Mouse (Mus musculus) CH12.LX (cell line): Measurements from ENCODE around the gene Srp9. TPM values are rescaled to one million over a fixed set of nuclear protein-coding genes. Genes with fewer than 3 reads are reported as not detected.

Source experiments
- DNase-seq: peaks from one replicate; pipeline ENCODE4 v3.0.0-alpha.2; 2013; ENCODE audit errors: extremely low read depth
- H3K27ac ChIP-seq: 2 replicates; pipeline ENCODE4 v1.5.1; 2012; ENCODE audit warnings: low read depth, mild to moderate bottlenecking, control low read depth, moderate library complexity; ENCODE audit not compliant: insufficient read depth
- H3K27me3 ChIP-seq: replicated peaks from 2 replicates; pipeline ENCODE3; 2012; ENCODE audit warnings: inconsistent platforms
- H3K36me3 ChIP-seq, 2 experiments: replicated peaks in 1 of 2; 2 replicates each; pipeline versions ENCODE3 to v1.6.1; 2012; ENCODE audit warnings: inconsistent platforms in 1 of 2, low read length in 1 of 2, mild to moderate bottlenecking in 1 of 2, mixed read lengths in 1 of 2, moderate library complexity in 1 of 2; ENCODE audit not compliant: control insufficient read depth in 1 of 2, insufficient read depth in 1 of 2
- H3K4me1 ChIP-seq, 2 experiments: 2 replicates each; pipeline ENCODE4 v1.6.1; 2012; ENCODE audit warnings: inconsistent platforms in 1 of 2, moderate library complexity in 1 of 2; ENCODE audit not compliant: insufficient read depth in 2 of 2, control insufficient read depth in 1 of 2
- H3K4me2 ChIP-seq: 2 replicates; pipeline ENCODE4 v1.6.1; 2012; ENCODE audit warnings: low read depth, mild to moderate bottlenecking, control low read depth; ENCODE audit not compliant: poor library complexity, insufficient read depth, severe bottlenecking
- H3K4me3 ChIP-seq, 3 experiments: fragments of 150-350 bp in 1 of 3; sonication (generic) in 1 of 3; replicated peaks in 1 of 3; 2 replicates each; pipeline versions ENCODE3 to v1.5.1; 2011 to 2012; ENCODE audit warnings: low read depth in 2 of 3, low read length in 2 of 3, mild to moderate bottlenecking in 2 of 3, moderate library complexity in 2 of 3, control low read depth in 1 of 3, improper control_type of control experiment in 1 of 3, inconsistent platforms in 1 of 3, mixed read lengths in 1 of 3; ENCODE audit not compliant: poor library complexity in 1 of 3
- H3K79me2 ChIP-seq: replicated peaks from 2 replicates; pipeline ENCODE4 v1.6.1; 2012; ENCODE audit warnings: mild to moderate bottlenecking, moderate library complexity; ENCODE audit not compliant: control insufficient read depth, poor library complexity, insufficient read depth, severe bottlenecking; ENCODE audit errors: extremely low read depth
- H3K9ac ChIP-seq: 2 replicates; pipeline ENCODE4 v1.6.1; 2012; ENCODE audit warnings: low read depth, mild to moderate bottlenecking, control low read depth, moderate library complexity; ENCODE audit not compliant: insufficient read depth
- H3K9me3 ChIP-seq: replicated peaks from 2 replicates; pipeline ENCODE3; 2012; ENCODE audit warnings: low read length, inconsistent platforms, mixed read lengths
- CHD1 ChIP-seq: IDR thresholded peaks from 2 replicates; pipeline ENCODE4 v1.6.1; 2012; ENCODE audit warnings: low read depth, low read length, improper control_type of control experiment, inconsistent platforms
- CTCF ChIP-seq, 2 experiments: IDR thresholded peaks in 1 of 2; conservative IDR thresholded peaks in 1 of 2; 2 replicates each; pipeline ENCODE4 v1.5.1; 2011 to 2012; ENCODE audit warnings: low read depth in 2 of 2, low read length in 2 of 2, improper control_type of control experiment in 1 of 2, inconsistent platforms in 1 of 2, mild to moderate bottlenecking in 1 of 2, moderate library complexity in 1 of 2
- E2F4 ChIP-seq: IDR thresholded peaks from 2 replicates; pipeline ENCODE4 v1.6.1; 2011; ENCODE audit warnings: low read depth, low read length, improper control_type of control experiment; ENCODE audit not compliant: insufficient replicate concordance
- ELF1 ChIP-seq: IDR thresholded peaks from 2 replicates; pipeline ENCODE4 v1.6.1; 2014; ENCODE audit warnings: low read depth, mild to moderate bottlenecking, inconsistent platforms, low read length, improper control_type of control experiment
- EP300 ChIP-seq: IDR thresholded peaks from 2 replicates; pipeline ENCODE4 v1.6.1; 2011; ENCODE audit warnings: low read length, improper control_type of control experiment
- ETS1 ChIP-seq: conservative IDR thresholded peaks from 2 replicates; pipeline ENCODE4 v1.6.1; 2012; ENCODE audit warnings: low read depth, mild to moderate bottlenecking, inconsistent platforms, low read length, improper control_type of control experiment, moderate library complexity
- HCFC1 ChIP-seq: IDR thresholded peaks from 2 replicates; pipeline ENCODE4 v1.6.1; 2012; ENCODE audit warnings: low read depth, mild to moderate bottlenecking, inconsistent platforms, low read length, improper control_type of control experiment
- IRF4 ChIP-seq: IDR thresholded peaks from 2 replicates; pipeline ENCODE4 v1.6.1; 2014; ENCODE audit warnings: low read depth, mild to moderate bottlenecking, inconsistent platforms, low read length, improper control_type of control experiment
- MAX ChIP-seq: IDR thresholded peaks from 2 replicates; pipeline ENCODE4 v1.6.1; 2011; ENCODE audit warnings: low read length, improper control_type of control experiment
- MEF2A ChIP-seq: IDR thresholded peaks from 2 replicates; pipeline ENCODE4 v1.6.1; 2014; ENCODE audit warnings: low read depth, mild to moderate bottlenecking, inconsistent platforms, low read length, improper control_type of control experiment, borderline replicate concordance
- MYC ChIP-seq: IDR thresholded peaks from 2 replicates; pipeline ENCODE4 v1.6.1; 2011; ENCODE audit warnings: low read depth, mild to moderate bottlenecking, improper control_type of control experiment, low read length
- POLR2AphosphoS2 ChIP-seq: IDR thresholded peaks from 2 replicates; pipeline ENCODE4 v1.6.1; 2011; ENCODE audit warnings: low read depth, low read length, improper control_type of control experiment
- RAD21 ChIP-seq: IDR thresholded peaks from 2 replicates; pipeline ENCODE4 v1.6.1; 2011; ENCODE audit warnings: low read depth, mild to moderate bottlenecking, low read length, improper control_type of control experiment, moderate library complexity
- SMC3 ChIP-seq: IDR thresholded peaks from 2 replicates; pipeline ENCODE4 v1.6.1; 2011; ENCODE audit warnings: low read depth, low read length, improper control_type of control experiment
- UBTF ChIP-seq: IDR thresholded peaks from 2 replicates; pipeline ENCODE4 v1.6.1; 2012; ENCODE audit warnings: low read depth, mild to moderate bottlenecking, inconsistent platforms, low read length, improper control_type of control experiment, moderate library complexity
- ZKSCAN1 ChIP-seq: IDR thresholded peaks from 2 replicates; pipeline ENCODE4 v1.6.1; 2012; ENCODE audit warnings: low read depth, inconsistent platforms, low read length, improper control_type of control experiment, borderline replicate concordance
- ZNF384 ChIP-seq: IDR thresholded peaks from 2 replicates; pipeline ENCODE4 v1.6.1; 2012; ENCODE audit warnings: low read depth, low read length, improper control_type of control experiment, inconsistent platforms
- dilution Hi-C: fragments of 300-500 bp; cut with MboI; formaldehyde crosslinking; loops from 2 replicates; pipeline ENCODE4 v1.14.3; 2020; ENCODE audit warnings: low sequenced_read_pairs; ENCODE audit not compliant: extremely low pct_unique_long_range_greater_than_20kb, extremely low pct_ligation_motif_present
- in situ Hi-C: fragments of 300-500 bp; cut with MboI; formaldehyde crosslinking; loops from 3 replicates; pipeline ENCODE4 v1.14.3; 2019; ENCODE audit warnings: low sequenced_read_pairs, low pct_ligation_motif_present, low pct_unique_long_range_greater_than_20kb, mixed read lengths
- polyA plus RNA-seq: library from polyadenylated mRNA; unstranded; fragments of >175 nt; gene quantifications from 2 replicates; pipeline ENCODE4 v1.2.1, GENCODE M21; 2012; ENCODE audit warnings: low read depth; ENCODE audit not compliant: insufficient read length
- total RNA-seq, 2 experiments: library from RNA; depleted of rRNA; stranded (reverse); fragments of 300-350 nt in 1 of 2; fragments of >200 nt in 1 of 2; gene quantifications; 2 replicates each; pipeline ENCODE4 v1.2.3; 2012 to 2014

Gene Srp9
- total and polyA plus RNA-seq, 3 experiments: 135 to 221 (median 138) TPM

DNA sequence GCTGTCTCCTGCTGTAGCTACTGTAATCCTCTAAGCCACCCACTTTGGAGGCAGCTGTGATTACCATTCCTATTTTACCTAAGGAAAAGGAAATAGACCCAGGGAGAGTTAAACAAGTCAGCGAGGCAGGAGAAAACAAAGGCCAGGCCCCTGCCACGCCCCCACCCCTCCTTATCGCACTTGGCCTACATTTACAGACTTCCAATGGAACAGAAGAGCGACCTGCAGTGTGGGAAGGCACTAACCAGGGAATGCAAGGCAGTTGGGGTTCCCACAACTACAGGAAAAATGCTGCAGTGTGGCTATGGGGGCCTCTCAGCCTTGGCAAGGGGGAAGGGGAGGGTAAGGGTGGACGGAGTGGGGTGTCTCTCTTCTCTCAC is 34.2 kb upstream of the Srp9 start:
- H3K4me3 ChIP-seq: no peak overlapping the region
- peak overlapping the region; percentile 75 for H3K9ac ChIP-seq
- no peaks in the 10 kb centered on the region for H3K9me3 ChIP-seq
- no peak for DNase-seq
- H3K4me1 ChIP-seq: peaks cover 45 to 79% of the 10 kb centered on the region in 2 experiments
- no peak overlapping the region for H3K4me2 ChIP-seq
- no peaks in the 10 kb centered on the region for H3K27me3 ChIP-seq
- H3K27ac ChIP-seq: peak overlapping the region; percentile 97
- H3K36me3 ChIP-seq: no peaks in the 10 kb centered on the region
- TF ChIP-seq RAD21: no peak
- TF ChIP-seq ZNF384: no peak
- no peak for TF ChIP-seq EP300
- TF ChIP-seq SMC3: no peak
- TF ChIP-seq CHD1: no peak
- TF ChIP-seq E2F4: no peak
- TF ChIP-seq CTCF (conservative IDR thresholded peaks at IDR 0.05 in 1 of 2, IDR thresholded peaks at IDR 0.05 in 1 of 2; ENCODE audit: low read depth in 2 of 2, low read length in 2 of 2): no peak
- TF ChIP-seq MYC: no peak
- dilution Hi-C loops (no loop called here), in situ Hi-C loops (no loop called here)
- H3K79me2 ChIP-seq: no peaks in the 10 kb centered on the region; the same call in 1 of the 2 replicates

GRCm38 (mm10) chr1:182091261-182091660 is 33.3 kb upstream of the Srp9 start:
- dilution Hi-C loops: no loop called here
- H3K27ac ChIP-seq: no peak overlapping the region
- in situ Hi-C loops: no loop called here
- no peak overlapping the region for H3K4me2 ChIP-seq
- no peak overlapping the region for H3K4me3 ChIP-seq
- no peaks in the 10 kb centered on the region for H3K36me3 ChIP-seq
- no peak for DNase-seq
- no peaks in the 10 kb centered on the region for H3K27me3 ChIP-seq
- TF ChIP-seq HCFC1 (no peak), MAX (no peak), EP300 (no peak), ELF1 (no peak), ZKSCAN1 (no peak), ETS1 (no peak), UBTF (no peak), POLR2AphosphoS2 (no peak), IRF4 (no peak), CTCF (conservative IDR thresholded peaks at IDR 0.05 in 1 of 2, IDR thresholded peaks at IDR 0.05 in 1 of 2; ENCODE audit: low read depth in 2 of 2, low read length in 2 of 2) (no peak), ZNF384 (no peak), MEF2A (no peak)
- H3K4me1 ChIP-seq: peaks cover 43 to 71% of the 10 kb centered on the region in 2 experiments
- no peaks in the 10 kb centered on the region for H3K9me3 ChIP-seq
- no peaks in the 10 kb centered on the region; the same call in 1 of the 2 replicates for H3K79me2 ChIP-seq
- H3K9ac ChIP-seq: no peak overlapping the region
